Mouse (Mus musculus) ZHBTc4 (cell line): ENCODE measurements around the gene Icam1.

Source experiments
- DNase-seq: peaks from one replicate; pipeline ENCODE4 v3.0.0-alpha.2; 2011; ENCODE audit warnings: low read depth, low spot score

The Icam1 gene

GRCm38 (mm10) chr9:21015571-21016130 is at the start of gene Icam1:
Gene Icam1 (plus strand): TSS chr9:21015985.
- DNase-seq = peak; percentile 87

GRCm38 (mm10) chr9:20966008-20966407 is 49.8 kb upstream of the Icam1 start:
- no peak for DNase-seq

- DNase-seq = no peak
These were observed 49.0 kb upstream of the Icam1 start for GRCm38 (mm10) chr9:20966747-20967146.

- DNase-seq = no peak
These were observed 44.0 kb upstream of the Icam1 start for GRCm38 (mm10) chr9:20971751-20972140.

DNA sequence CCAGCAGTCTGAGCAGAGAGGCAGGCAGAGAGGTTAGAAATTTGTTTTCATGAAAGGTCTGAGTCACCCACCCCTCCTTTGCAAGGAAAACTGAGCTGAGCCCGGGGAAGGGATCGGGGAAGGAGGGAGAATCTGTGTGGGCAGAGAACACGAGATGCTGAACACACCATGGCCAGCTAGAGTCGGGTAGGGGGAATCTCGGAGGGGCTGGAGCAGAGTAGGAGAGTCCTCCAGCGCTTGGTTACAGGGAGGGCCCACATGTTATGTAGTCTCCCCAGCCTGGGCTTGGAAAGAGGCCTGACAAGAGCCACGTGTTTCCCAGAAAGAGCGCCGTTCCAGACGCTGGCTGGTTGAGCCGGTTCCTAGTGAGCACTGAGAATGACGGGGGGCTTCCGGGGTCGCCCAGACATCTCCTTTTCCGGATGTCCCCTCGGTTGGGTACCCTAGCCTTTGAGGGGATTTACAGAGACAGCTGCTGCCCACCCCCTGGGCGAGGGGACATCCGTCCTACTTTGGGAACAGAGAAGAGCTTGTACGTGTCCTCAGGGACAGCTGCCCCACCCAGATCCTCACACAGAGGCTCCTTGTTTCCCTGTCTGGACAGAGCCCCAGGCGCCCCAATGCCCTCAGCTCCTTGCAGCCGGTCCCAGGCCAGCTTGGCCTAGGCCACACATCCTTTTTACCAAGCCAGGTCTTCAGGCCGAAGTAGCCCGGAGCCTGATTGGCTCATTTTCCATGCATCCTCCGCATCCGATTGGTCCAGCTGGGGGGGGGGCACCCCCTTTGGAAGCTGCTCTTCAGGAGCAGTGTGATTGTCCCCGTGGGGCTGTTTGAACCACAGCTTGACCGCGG is 43.4 kb upstream of the Icam1 start:
- no peak for DNase-seq

- DNase-seq = no peak
These were observed 42.6 kb upstream of the Icam1 start for GRCm38 (mm10) chr9:20973001-20973681.

GRCm38 (mm10) chr9:20973682-20974075 is 42.1 kb upstream of the Icam1 start:
- DNase-seq = no peak

GRCm38 (mm10) chr9:20975431-20976215 is 40.2 kb upstream of the Icam1 start:
- DNase-seq = peak; percentile 73

GRCm38 (mm10) chr9:20976216-20976960 is 39.4 kb upstream of the Icam1 start, which contains the start of gene S1pr2:
Gene S1pr2 (minus strand): TSS chr9:20976781.
- peak; percentile 93 for DNase-seq

DNA sequence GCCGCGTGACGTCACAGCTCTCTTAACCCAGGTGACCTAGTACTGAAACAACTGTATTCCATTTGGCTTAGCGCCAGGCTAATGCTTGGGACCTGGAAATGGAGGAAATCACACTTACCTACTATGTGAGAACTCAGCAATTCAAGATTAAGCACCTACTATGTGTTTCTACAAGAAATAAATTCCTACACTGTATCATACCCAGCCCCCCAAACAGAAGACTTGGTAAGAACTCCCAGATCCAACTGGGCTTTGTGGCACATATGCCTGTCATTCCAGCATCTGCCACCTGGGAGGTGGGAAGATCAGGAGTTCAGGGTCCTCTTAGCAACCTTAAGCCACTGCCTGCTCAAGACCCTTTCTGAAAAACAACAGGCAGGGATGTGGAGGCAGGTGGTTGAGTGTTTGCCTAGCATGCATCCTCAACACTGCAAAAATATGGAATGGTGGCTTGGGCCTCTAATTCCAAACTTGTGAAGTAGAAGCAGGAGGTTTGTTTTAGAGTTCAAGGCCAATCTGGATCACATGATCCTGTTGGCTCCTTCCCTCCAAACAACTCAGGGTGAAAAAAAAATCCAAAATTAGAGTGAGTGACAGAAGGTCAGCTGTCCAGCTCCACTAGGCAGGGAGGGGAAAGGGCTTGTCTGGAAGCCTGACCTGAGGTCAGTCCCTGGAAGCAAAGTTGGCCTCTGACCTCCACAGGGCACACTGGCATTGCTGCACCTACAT is 38.7 kb upstream of the Icam1 start:
- DNase-seq = peak; percentile 79

DNA sequence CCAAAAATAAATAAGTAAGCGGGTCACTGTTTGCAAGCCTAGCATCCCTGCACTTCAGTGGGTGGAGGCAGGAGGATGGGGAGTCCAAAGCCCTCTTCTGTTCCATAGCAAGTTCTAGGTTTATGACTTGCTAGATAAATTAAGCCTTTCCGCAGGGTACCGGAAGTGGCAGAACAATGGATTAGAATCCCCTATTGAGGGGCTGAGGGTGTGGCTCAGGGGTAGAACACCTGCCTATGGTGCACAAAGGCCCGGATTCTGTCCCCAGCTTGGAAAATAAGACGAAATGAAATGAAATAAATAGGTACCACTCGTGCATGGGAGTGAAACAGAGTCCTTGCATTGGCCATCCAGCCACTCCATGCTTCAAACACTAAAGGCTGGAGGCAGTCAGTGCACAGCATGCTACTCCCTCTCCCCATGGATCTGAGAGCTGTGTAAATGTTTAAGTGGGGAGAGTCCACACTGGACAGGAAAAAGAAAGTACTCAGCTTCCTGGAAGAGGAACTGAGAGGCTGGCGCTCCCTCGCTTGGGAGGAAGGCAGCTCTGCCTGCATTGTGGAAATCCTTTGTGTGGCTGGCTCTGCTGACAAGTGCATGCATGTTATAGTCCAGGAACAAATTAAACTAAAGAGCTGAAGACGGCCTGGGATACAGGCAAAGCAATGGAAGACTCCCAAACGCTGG is 37.2 kb upstream of the Icam1 start:
- peak; percentile 57 for DNase-seq

DNA sequence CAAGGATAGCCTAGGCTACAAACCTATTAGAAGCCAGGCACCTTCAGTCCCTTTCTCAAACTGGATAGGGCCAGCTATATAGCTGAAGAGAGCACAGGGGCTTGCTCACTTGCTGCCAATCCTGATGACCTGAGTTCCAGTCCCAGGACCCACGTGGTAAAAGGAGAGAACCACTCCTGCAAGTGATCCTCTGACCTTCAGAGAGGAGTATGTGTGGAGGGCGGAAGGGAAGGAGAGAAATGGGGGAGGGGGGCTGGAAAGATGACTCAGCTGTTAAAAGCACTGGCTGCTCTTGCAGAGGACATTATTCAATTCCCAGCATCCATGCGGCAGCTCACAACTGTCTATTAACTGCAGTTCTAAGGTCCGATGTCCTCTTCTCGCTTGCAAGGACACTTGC is 36.6 kb upstream of the Icam1 start:
- DNase-seq = peak; percentile 94

GRCm38 (mm10) chr9:20979769-20980168 is 36.0 kb upstream of the Icam1 start:
- no peak for DNase-seq

GRCm38 (mm10) chr9:20982171-20982570 is 33.6 kb upstream of the Icam1 start:
- DNase-seq = no peak

- DNase-seq = peak; percentile 65
These were observed 32.6 kb upstream of the Icam1 start for GRCm38 (mm10) chr9:20983169-20983568.

DNA sequence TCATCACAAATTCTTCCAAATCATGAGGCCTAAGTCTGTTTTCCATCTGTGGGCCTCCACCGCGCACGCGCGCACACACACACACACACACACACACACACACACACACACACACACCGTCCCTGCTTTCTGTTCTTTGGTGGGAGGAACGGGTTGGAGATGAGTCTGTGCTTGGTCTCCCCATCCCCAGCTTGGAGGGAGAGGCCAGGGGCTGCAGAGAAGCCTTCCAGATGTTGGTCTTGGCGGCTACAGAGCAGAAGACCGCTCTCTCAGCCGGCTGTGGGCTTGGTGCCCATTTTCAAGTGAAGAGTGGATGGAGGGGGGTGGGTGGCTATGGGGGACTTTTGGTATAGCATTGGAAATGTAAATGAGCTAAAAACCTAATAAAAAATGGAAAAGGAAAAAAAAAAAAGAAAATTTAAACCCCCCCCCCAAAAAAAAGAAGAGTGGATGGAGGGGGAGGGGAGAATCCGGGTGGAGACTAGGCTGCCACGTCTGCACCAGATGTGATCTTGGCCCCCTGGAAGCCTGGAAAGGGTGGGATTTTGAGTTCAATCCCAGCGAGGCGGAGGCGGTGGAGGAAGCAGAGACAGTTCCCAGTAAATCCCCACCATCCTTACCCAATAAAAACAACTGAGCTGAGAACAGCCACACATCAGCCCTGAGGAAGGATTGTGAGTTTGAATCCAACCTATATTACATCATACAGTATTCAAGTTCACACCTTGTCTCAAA is 28.7 kb upstream of the Icam1 start:
- DNase-seq = peak; percentile 35

- DNase-seq = no peak
These were observed 27.8 kb upstream of the Icam1 start for GRCm38 (mm10) chr9:20987953-20988352.

DNA sequence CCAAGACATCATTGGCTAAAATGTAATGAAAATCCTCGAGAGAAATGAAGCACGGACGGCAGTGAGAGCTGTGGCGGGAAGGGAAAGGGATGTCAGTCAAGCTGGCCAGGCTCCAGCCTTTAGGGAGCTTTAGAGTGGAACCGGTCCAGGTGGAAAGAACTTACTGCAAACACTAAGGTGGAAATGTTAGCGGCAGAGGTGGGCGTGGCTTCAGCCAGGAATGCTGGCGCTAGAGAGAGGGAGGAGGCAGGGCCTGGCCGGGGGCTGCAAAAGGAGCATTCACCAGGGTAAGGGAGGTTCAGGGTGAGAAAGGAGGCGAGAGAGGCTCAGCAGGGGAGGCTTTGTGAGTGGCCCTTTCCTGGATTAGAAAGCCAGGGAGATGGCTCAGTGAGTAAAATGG is 24.9 kb upstream of the Icam1 start:
- peak; percentile 94 for DNase-seq

GRCm38 (mm10) chr9:20991587-20991986 is 24.2 kb upstream of the Icam1 start:
- DNase-seq = no peak
